Mouse (Mus musculus): ENCODE measurements at regions not wholly inside any gene's neighbourhood (a gene's known extent, or its start where the extent isn't known, plus 50 kb on each side); places are given as distances from the start of the nearest gene placed in this dataset.
"Not testable (repeated sequence)": the region's sequence is repeated elsewhere in the genome, so short reads cannot be mapped to it uniquely, and the experiment has no call there.

DNA sequence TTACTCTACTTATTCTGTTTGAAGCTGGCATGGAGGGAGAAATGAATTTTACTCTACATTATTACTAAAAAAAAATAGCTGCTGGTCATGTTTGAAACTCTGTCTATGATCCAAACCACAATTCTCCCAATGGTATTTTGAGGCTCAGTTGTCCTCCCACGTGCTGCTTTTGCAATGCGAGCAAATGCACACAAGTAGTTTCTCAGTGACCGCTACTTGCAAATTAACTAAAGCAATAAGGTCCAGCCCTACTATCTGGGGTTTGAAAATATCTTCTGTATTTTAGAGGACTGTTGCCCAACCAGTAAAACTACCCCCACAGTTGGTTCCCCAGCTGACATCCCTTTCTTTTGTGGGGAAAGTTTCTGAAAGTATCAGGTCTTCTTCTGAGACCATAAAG is 276.0 kb downstream of the Cetn3 start:
- no peak for DNase-seq

DNA sequence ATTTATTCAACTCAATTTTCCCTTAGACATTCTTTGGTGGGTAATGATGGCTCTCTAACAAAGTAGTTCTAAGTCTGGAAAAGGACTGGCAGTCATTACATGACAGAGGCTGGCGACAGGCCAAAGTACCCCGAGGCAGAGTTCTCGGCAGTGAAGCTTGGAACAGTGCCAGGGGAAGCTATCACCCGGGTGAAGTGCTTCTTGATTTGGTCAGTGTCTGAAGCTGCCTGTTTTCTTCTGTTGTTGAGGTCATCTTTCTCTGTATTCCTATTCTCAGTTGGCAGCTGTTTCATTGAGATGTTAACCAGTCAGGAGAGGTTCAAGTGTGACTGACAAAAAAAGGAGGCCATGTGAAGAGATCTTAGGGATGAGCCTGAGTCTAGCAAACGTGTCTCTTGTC is 276.6 kb downstream of the Cetn3 start:
- DNase-seq, result no peak

DNA sequence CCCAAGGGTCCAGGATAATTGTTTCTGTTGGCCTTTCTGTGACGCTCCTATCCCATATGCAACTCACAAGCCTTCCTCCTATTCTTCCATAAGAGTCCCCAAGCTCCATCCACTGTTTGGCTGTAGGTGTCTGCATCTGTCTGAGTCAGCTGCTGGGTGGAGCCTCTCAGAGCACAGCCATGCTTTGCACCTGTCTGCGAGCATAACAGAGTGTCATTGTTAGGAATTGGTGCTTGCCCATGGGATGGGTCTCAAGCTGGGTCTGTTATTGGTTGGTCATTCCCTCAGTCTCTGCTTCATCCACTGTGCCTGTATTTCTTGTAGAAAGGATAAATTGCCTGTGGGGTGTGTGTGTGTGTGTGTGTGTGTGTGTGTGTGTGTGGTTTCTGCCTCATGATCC is 281.0 kb downstream of the Cetn3 start:
- not testable (repeated sequence) for DNase-seq

DNA sequence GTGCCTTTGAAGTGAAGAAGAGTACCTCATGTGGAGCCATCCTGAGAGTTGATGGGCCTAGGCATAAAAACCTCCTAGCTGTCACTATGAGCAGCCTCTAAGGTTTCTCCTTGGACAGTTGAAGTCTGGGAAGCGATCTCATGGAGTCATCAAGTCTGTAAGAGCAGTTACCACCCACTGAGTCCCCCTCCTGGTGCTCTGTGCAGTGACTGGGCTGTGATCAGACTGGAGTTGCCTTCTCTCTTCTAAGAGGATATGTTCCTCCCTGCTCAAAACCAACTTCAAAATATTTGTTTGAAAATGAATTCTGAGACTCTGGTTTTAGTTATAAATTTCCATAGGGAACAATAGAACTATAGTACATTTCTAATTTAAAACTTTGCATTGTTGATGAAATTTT is 283.3 kb downstream of the Cetn3 start:
- DNase-seq, result no peak

DNA sequence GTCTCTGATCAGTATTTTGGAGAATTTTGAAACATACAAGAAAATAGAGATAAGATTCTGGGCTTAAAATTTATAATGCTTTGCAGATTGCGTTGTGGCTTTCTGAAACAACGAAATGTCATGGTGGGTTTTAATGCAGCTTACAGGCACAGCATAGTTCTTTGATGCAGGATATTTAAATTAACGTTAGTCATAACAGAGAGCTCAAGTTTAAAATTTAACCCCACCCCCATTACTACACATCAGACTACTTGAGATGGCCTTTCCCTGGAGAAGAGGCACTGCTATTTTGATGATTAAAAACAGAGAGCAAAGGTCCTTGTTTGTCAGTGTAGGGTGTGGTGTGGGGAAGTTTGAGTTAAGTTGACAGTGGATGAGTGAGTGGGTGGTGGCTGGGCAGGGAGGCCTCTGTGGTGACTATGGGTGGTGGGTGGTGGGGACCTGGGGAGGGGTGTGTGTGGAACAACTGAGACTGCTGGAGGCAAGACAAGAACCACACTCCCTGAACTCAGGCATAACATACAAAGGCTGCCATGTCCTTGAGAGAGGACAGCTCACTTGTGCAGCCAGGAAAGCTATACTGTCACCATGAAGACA is 283.9 kb downstream of the Cetn3 start:
- no peak for DNase-seq

DNA sequence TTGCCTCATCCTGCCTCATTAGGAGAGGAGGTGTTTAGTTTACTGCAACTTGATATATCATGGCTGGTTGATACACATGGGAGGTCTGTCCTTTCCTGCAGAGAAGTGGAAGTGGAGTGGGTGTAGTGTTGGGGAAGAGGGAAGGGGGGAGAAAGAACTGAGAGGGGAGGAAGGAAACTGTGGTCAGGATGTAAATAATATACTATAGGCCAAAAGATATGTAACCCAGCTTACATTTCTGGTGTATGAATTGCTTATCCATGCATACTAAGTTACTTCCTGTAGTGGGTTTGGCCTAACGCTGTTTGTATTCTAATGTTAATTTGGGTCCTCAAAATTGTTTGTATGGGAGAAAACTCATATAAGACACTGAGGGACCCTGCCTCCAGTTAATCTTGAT is 289.6 kb downstream of the Cetn3 start:
- DNase-seq, result no peak

DNA sequence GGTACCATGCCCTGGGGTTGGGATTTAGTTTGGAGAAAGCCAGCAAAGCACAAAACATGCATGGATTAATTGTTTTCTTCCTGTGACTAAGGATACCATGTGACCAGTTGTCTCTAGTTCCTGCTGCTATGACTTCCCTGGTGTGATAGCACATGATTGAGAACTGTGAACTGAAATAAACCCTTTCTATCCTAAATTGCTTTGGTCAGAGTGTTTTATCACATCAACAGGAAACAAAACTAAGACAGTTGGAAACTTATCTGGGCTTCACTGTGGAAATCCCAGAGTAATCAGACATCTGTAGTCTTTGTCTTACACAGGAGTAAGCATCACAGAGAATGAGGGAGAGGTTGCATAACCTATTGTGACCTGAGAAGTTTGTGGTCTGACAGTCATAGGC is 290.5 kb downstream of the Cetn3 start:
- DNase-seq, result no peak

DNA sequence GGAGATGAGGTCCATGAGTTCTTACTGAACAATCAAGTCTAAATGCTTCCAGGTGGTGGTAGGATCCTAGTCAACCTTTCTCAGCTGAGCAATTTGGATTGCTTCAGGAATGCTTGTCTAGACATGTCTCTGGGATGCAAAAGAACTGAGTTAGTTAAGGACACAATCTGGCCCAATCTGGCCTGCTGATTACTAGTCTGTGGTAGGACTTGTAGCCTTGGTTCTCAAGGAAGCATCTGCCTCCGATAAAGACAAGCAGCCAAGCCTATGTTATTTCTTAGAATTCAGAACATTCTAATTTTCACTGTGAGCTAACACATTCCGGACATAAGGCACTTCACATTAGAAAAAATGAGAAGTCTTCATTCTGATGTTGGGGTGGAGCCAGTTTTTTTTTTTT is 298.5 kb downstream of the Cetn3 start:
- no peak for DNase-seq

DNA sequence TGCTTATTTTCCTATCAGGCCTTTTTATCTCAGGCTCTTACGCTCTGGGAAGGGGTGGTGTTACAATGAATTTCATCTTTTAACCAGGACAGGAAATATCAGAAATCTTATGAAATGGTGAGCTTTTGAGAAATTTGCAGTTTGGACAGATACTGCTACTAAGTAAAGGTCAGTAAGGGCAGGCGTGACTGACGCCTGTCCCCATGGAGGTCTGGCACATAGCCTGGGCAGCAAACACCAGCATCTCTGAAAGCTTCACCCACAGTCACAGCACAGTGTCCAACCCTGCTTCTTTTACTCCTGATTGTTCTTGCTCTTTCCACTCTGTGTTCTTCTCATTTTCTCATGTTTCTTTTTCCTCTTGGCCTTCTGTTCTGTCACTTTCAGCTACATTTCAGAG is 304.8 kb downstream of the Cetn3 start:
- DNase-seq, result no peak

DNA sequence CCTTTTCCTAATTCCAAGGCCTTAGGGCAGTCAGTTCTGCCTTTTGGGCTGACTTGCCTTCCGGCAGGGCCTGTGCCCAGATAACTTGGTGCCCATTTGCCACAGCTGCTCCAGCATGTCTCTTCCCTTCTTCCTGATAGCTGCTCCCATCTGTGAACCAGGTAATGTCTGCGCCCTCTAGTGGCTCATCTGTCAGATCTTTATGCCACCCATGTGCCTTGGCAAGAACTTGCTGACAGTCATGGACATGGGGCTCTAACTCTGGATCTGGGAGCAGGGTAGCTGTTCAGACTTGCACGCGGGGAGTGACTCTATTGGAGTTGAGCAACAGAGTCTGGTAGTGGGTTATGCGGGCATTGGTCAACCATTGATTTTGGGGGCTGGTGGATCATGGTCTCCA is 309.3 kb downstream of the Cetn3 start:
- peak; percentile 10 to 35 for DNase-seq

DNA sequence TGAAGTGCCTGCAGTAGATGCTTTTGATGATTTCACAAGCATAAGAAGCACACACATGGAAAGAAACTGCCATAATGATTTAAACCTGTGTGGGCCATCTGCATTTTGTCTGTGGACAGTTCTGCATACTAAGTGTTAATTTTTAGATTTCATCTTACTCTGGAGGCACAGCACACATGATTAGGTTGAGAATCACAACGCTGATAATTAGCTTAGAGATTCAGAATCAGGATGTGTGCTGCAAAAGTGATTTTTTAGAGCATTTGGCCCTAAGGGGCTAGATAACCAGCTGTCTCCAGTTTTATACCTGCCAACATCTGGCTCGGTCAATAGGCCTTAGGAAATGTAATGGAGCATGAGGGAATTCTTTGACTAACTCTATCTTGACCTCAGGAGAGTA is 323.2 kb downstream of the Cetn3 start:
- no peak for DNase-seq

DNA sequence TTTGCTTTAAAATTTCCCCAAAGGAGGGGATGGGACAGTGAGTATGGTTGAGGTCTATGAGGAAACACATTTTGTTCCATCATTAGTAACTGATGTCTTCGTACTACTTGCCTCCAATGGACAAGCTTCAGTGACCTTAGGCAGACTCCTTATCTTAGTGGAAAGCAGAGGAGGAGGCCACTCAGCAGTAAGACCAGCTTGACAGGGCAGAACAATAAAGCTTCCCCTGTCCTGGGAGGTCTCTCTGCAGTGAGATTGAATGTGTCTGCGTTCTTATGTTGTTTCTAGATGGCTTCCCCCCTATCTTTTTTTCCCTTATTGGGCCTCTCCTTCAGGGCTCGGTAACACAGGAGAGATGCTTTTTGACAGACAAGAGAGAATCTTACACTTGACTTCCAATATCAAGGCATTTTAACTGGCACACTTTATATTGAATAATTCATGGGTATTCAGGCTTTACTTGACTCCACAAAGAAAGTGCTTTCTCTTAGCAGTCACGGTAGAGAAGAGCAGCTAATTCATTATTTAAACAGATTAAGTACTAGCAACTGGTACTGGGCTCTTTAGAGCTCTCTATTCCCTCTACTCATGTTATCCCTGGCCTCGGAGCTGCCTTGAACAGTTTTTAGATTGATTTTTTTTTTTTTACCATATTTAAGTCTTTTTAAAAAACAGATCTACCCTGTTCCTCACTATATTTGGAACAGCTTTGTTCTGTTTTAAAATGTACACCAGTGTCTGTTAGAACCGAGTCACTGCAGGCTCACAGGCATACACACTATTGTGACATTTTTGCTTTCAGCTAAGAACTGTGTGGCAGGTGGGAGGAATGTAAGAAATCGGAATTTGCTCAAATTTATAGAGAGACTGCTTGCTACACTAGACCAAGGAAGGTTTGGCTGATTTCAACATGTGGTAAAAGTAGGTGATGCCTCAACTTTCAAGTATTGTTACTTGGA is 347.2 kb downstream of the Cetn3 start:
- DNase-seq, result no peak

Measured in spleen, adult 18-20 months (tissue).